30 mouse cellular contexts compared by ENCODE assay signal in genomic region chr5:122325477-122325876, GRCm38 (mm10). TPM values are rescaled to one million over a fixed set of nuclear protein-coding genes. Genes with fewer than 3 reads are reported as not detected.
DNase-seq lines count a peak whose midpoint lies in the region; ATAC-seq and TF ChIP-seq lines count a peak whose summit lies in the region.
"Had no signal": no experiment of that assay in that cellular context is flagged by ENCODE, and none has a peak within 500 bp of the region (broad histone marks: within the 10 kb centered on the region; RNA-seq: fewer than 3 reads in every experiment).

No protein-coding gene starts in this region.

- peak; percentile 63 for DNase-seq in cerebellum, adult 11-12 months
- DNase-seq in cerebellum, adult 11 months, result no peak
- peak; percentile 68 for DNase-seq in gastrocnemius, adult 2 months
- DNase-seq in gastrocnemius, postnatal 36 days, result no peak
- no peak for DNase-seq in lung, postnatal 0 days (ENCODE audit: low spot score)
- DNase-seq in lung, postnatal 25 days (ENCODE audit: low spot score), result no peak
- DNase-seq in adrenal gland, adult (ENCODE audit: inconsistent age in 2 of 2, low spot score in 1 of 2), result no peak
- no peak for DNase-seq in adrenal gland, postnatal 14 days
- DNase-seq: embryo, embryonic 11 days; gastrocnemius, postnatal 10 days; heart, postnatal 10 days; kidney, postnatal 25 days; liver, embryonic 13.5 days; right cerebral cortex, postnatal 4 days; thymus, adult 18-20 months; thymus, postnatal 25 days had no signal

- TF ChIP-seq EP300 in lung, postnatal 0 days (IDR thresholded peaks at IDR 0.05), result no peak

- no peak for ATAC-seq in lung, postnatal 0 days
- ATAC-seq: activated CD4-positive, CD25-positive, alpha-beta regulatory T cell, adult 4 months; forebrain, embryonic 15.5 days; intestine, postnatal 0 days; midbrain, embryonic 15.5 days had no signal

- H3K4me2 ChIP-seq in lung, postnatal 0 days (replicated peaks; ENCODE audit: low read depth, low read length), result no peak overlapping the region
- H3K4me2 ChIP-seq: embryonic facial prominence, embryonic 12.5 days; forebrain, embryonic 15.5 days; heart, embryonic 12.5 days; hindbrain, embryonic 14.5 days; kidney, embryonic 15.5 days; limb, embryonic 15.5 days; liver, embryonic 13.5 days; midbrain, embryonic 15.5 days; neural tube, embryonic 12.5 days had no signal

- peak overlapping the region; percentile 76 for H3K27ac ChIP-seq in gastrocnemius, adult 2 months
- 0 out of 2 replicates have a peak overlapping the region, but pooled peaks have one; percentile 9 for H3K27ac ChIP-seq in lung, postnatal 0 days (ENCODE audit: low read length)
- H3K27ac ChIP-seq: embryonic facial prominence, embryonic 12.5 days; forebrain, embryonic 10.5 days; forebrain, embryonic 15.5 days; hindbrain, embryonic 14.5 days; kidney, embryonic 15.5 days; limb, embryonic 10.5 days; limb, embryonic 15.5 days; liver, embryonic 13.5 days; midbrain, embryonic 15.5 days; neural tube, embryonic 12.5 days; stomach, postnatal 0 days had no signal

- H3K36me3 ChIP-seq in lung, postnatal 0 days (ENCODE audit: insufficient read depth, low read length), result no peaks in the 10 kb centered on the region; the same call in 1 of the 2 replicates

- H3K4me3 ChIP-seq in gastrocnemius, adult 2 months, result no peak overlapping the region
- H3K4me3 ChIP-seq in lung, postnatal 0 days (ENCODE audit: low read depth, low read length), result no peak overlapping the region
- H3K4me3 ChIP-seq: embryonic facial prominence, embryonic 12.5 days; forebrain, embryonic 10.5 days; forebrain, embryonic 15.5 days; heart, embryonic 12.5 days; kidney, embryonic 15.5 days; limb, embryonic 10.5 days; limb, embryonic 15.5 days; liver, embryonic 13.5 days; midbrain, embryonic 15.5 days; neural tube, embryonic 12.5 days had no signal

- no peaks in the 10 kb centered on the region for H3K27me3 ChIP-seq in lung, postnatal 0 days (replicated peaks; ENCODE audit: insufficient read depth, low read length)
- H3K27me3 ChIP-seq: CH12.LX; embryonic facial prominence, embryonic 12.5 days; forebrain, embryonic 15.5 days; heart, embryonic 12.5 days; kidney, embryonic 15.5 days; limb, embryonic 15.5 days; liver, embryonic 13.5 days; midbrain, embryonic 15.5 days; neural tube, embryonic 12.5 days had no signal

- intact Hi-C loops in gastrocnemius, adult 2 months (cut with DNase I), result no loop called here
- intact Hi-C loops in gastrocnemius, postnatal 36 days (cut with DNase I), result no loop called here

- no peaks in the 10 kb centered on the region for H3K9me3 ChIP-seq in lung, postnatal 0 days (ENCODE audit: low read length)
- H3K9me3 ChIP-seq: embryonic facial prominence, embryonic 12.5 days; forebrain, embryonic 10.5 days; forebrain, embryonic 15.5 days; heart, embryonic 12.5 days; kidney, embryonic 15.5 days; limb, embryonic 10.5 days; limb, embryonic 15.5 days; liver, embryonic 13.5 days; midbrain, embryonic 15.5 days; neural tube, embryonic 12.5 days had no signal

- 92% methylated on average over 8 of the region's 8 CpGs for WGBS in lung, postnatal 0 days

- H3K4me1 ChIP-seq in lung, postnatal 0 days (ENCODE audit: insufficient read depth, low read depth, low read length), result no peaks in the 10 kb centered on the region
- H3K4me1 ChIP-seq: embryonic facial prominence, embryonic 12.5 days; forebrain, embryonic 10.5 days; forebrain, embryonic 15.5 days; kidney, embryonic 15.5 days; limb, embryonic 10.5 days; liver, embryonic 13.5 days; midbrain, embryonic 15.5 days; neural tube, embryonic 12.5 days had no signal

- H3K9ac ChIP-seq in lung, postnatal 0 days (replicated peaks; ENCODE audit: low read depth), result no peak overlapping the region
- H3K9ac ChIP-seq: embryonic facial prominence, embryonic 12.5 days; forebrain, embryonic 15.5 days; heart, embryonic 12.5 days; hindbrain, embryonic 14.5 days; kidney, embryonic 15.5 days; limb, embryonic 15.5 days; liver, embryonic 13.5 days; midbrain, embryonic 15.5 days; neural tube, embryonic 12.5 days had no signal

- no peak for TF ChIP-seq CTCF in gastrocnemius, adult 2 months (IDR thresholded peaks at IDR 0.05)
- no peak for TF ChIP-seq CTCF in lung, postnatal 0 days (IDR thresholded peaks at IDR 0.05)

RNA-seq across cellular contexts. Expression of gene Rad9b, which starts 28.6 kb away (rescaled TPM):
- total RNA-seq in gastrocnemius, adult 2 months (2021), result under 1 TPM; 0.38 to 0.45 TPM
- total RNA-seq in gastrocnemius, postnatal 36 days (2021), result under 1 TPM; 0.42 to 0.54 TPM
- 6.4 and 6.9 TPM in 2 replicates for polyA plus RNA-seq in lung, postnatal 0 days (2015; fragmentation: Nextera tagmentation; extraction: Ambion mirVana)
- total RNA-seq in adrenal gland, postnatal 14 days (2021), result 3.2 and 4.0 TPM in 2 replicates

RNA-seq across cellular contexts. Expression of gene Vps29, which starts 28.7 kb away (rescaled TPM):
- total RNA-seq in gastrocnemius, adult 2 months (2021), result 10 to 100 TPM; 35.0 to 46.0 TPM
- 10 to 100 TPM; 36.2 to 41.3 TPM for total RNA-seq in gastrocnemius, postnatal 36 days (2021)
- polyA plus RNA-seq in lung, postnatal 0 days (2015; fragmentation: Nextera tagmentation; extraction: Ambion mirVana), result 189 and 193 TPM in 2 replicates
- total RNA-seq in adrenal gland, postnatal 14 days (2021), result 127 TPM in 2 replicates

RNA-seq across cellular contexts. Expression of gene Pptc7, which starts 41.3 kb away (rescaled TPM):
- total RNA-seq in gastrocnemius, adult 2 months (2021), result 100 to 1,000 TPM; 103 to 115 TPM
- total RNA-seq in gastrocnemius, postnatal 36 days (2021), result 100 to 1,000 TPM in 1 of 2 experiments, 10 to 100 TPM in 1; 93.8 to 103 TPM
- polyA plus RNA-seq in lung, postnatal 0 days (2015; fragmentation: Nextera tagmentation; extraction: Ambion mirVana), result 12.2 and 12.7 TPM in 2 replicates
- total RNA-seq in adrenal gland, postnatal 14 days (2021), result 42.4 and 44.7 TPM in 2 replicates

RNA-seq across cellular contexts. Expression of gene Gpn3, which starts 46.2 kb away (rescaled TPM):
- 10 to 100 TPM; 22.1 to 28.5 TPM for total RNA-seq in gastrocnemius, adult 2 months (2021)
- 10 to 100 TPM; 22.4 to 23.8 TPM for total RNA-seq in gastrocnemius, postnatal 36 days (2021)
- 61.2 and 69.2 TPM in 2 replicates for polyA plus RNA-seq in lung, postnatal 0 days (2015; fragmentation: Nextera tagmentation; extraction: Ambion mirVana)
- 34.9 and 36.4 TPM in 2 replicates for total RNA-seq in adrenal gland, postnatal 14 days (2021)

RNA-seq across cellular contexts. Expression of gene Fam216a, which starts 46.7 kb away (rescaled TPM):
- total RNA-seq in gastrocnemius, adult 2 months (2021), result 1 to 10 TPM; 4.9 to 5.5 TPM
- 1 to 10 TPM; 4.2 to 6.5 TPM for total RNA-seq in gastrocnemius, postnatal 36 days (2021)
- 41.0 and 42.1 TPM in 2 replicates for polyA plus RNA-seq in lung, postnatal 0 days (2015; fragmentation: Nextera tagmentation; extraction: Ambion mirVana)
- total RNA-seq in adrenal gland, postnatal 14 days (2021), result 29.7 and 34.7 TPM in 2 replicates

Comparison
In these comparisons a context has a peak if more than half of its experiments do, and no peak if none do; other contexts are left out.
1. DNase-seq: peak in cerebellum, adult 11-12 months (single experiment) and gastrocnemius, adult 2 months (single experiment); none in cerebellum, adult 11 months (single experiment), gastrocnemius, postnatal 36 days (0 of 2), lung, postnatal 0 days (single experiment), lung, postnatal 25 days (single experiment), adrenal gland, adult (0 of 2) and adrenal gland, postnatal 14 days (single experiment).